ENCODE assay signal across 8 mouse cellular contexts in genomic region chr12:72693895-72694294, GRCm38 (mm10). TPM values are rescaled to one million over a fixed set of nuclear protein-coding genes. Genes with fewer than 3 reads are reported as not detected.
A peak's percentile ranks its signal among the peaks of the same experiment; 100 is the strongest.
DNase-seq lines count a peak whose midpoint lies in the region; ATAC-seq lines count a peak whose summit lies in the region.

No protein-coding gene starts in this region.

- peak; percentile 50; the same call in 1 of the 2 replicates for ATAC-seq in megakaryocyte-erythroid progenitor cell, adult 5-6 weeks (replicated peaks; ENCODE audit: low FRiP score, low TSS enrichment, poor library complexity, severe bottlenecking)
- no peak for ATAC-seq in activated CD4-positive, CD25-positive, alpha-beta regulatory T cell, adult 4 months

- intact Hi-C loops in heart, postnatal 10 days (cut with DNase I): loop anchor here (1.0 to 2.0 kb wide), 5 partner anchors 29 to 281 kb away; partner anchors contain the start of gene Dhrs7

- peak; percentile 14 to 85 for DNase-seq in adrenal gland, adult (ENCODE audit: inconsistent age in 2 of 2, low spot score in 1 of 2)
- DNase-seq in adrenal gland, postnatal 4 days (ENCODE audit: low spot score in 2 of 2): no peak
- DNase-seq in layer of hippocampus, adult 9-10 months (ENCODE audit: low spot score): peak; percentile 35
- DNase-seq in layer of hippocampus, adult 8-10 months (ENCODE audit: low spot score in 2 of 2): no peak
- peak; percentile 54 for DNase-seq in adrenal gland, postnatal 10 days
- DNase-seq in heart, postnatal 10 days: peak; percentile 57 to 74

RNA-seq across cellular contexts. Expression of gene Dhrs7, which starts 29.2 kb away (rescaled TPM):
- 10 to 100 TPM; 79.8 to 85.4 TPM for total RNA-seq in adrenal gland, postnatal 4 days (2021)
- total RNA-seq in layer of hippocampus, adult 8-10 months (2022): 10 to 100 TPM; 40.5 to 47.7 (median 46.1) TPM
- 100 to 1,000 TPM; 129 to 142 TPM for total RNA-seq in adrenal gland, postnatal 10 days (2021)
- 100 to 1,000 TPM; 122 to 137 TPM for total RNA-seq in heart, postnatal 10 days (2021)
- total RNA-seq in megakaryocyte-erythroid progenitor cell, adult 5-6 weeks (2014; fragmentation: Nextera tagmentation): 1.4 and 1.6 TPM in 2 replicates
- total RNA-seq in megakaryocyte-erythroid progenitor cell, adult 5-6 weeks (2017): 3.1 and 10.7 TPM in 2 replicates
- polyA plus RNA-seq in activated CD4-positive, CD25-positive, alpha-beta regulatory T cell, adult 4 months (2017; shearing (Covaris generic)): 10 to 100 TPM; 87.4 to 88.7 TPM

RNA-seq across cellular contexts. Expression of gene Gm4756, which starts 44.4 kb away (rescaled TPM):
- not detected for total RNA-seq in adrenal gland, postnatal 4 days (2021)
- total RNA-seq in layer of hippocampus, adult 8-10 months (2022): not detected
- total RNA-seq in adrenal gland, postnatal 10 days (2021): not detected
- total RNA-seq in heart, postnatal 10 days (2021): not detected
- not detected in 2 replicates for total RNA-seq in megakaryocyte-erythroid progenitor cell, adult 5-6 weeks (2014; fragmentation: Nextera tagmentation)
- total RNA-seq in megakaryocyte-erythroid progenitor cell, adult 5-6 weeks (2017): not detected in 2 replicates
- polyA plus RNA-seq in activated CD4-positive, CD25-positive, alpha-beta regulatory T cell, adult 4 months (2017; shearing (Covaris generic)): not detected

Comparison
In these comparisons a context has a peak if more than half of its experiments do, and no peak if none do; other contexts are left out.
1. DNase-seq: peak in adrenal gland, adult (2 of 2), layer of hippocampus, adult 9-10 months (single experiment), adrenal gland, postnatal 10 days (single experiment) and heart, postnatal 10 days (2 of 2); none in adrenal gland, postnatal 4 days (0 of 2) and layer of hippocampus, adult 8-10 months (0 of 2).